ENCODE assay signal across 22 mouse cellular contexts in the genomic region with DNA sequence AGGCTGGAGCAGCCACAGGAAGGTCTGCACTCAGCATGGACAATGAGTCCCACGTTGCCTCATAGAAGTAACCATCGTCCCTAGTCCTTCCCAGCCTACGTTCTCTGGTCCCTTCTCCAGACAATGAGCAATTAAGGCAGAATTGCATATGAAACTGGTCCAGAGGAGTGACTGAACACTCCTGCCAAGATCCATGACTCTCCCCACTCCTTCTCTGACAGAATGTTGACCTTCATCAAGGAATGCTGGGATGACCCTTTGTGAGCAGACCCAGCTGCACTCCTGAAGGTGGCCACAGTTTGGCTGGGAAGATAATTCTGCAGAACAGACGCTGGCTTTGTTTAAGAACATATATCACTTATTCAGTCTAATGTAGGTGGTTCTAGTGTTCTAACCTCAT. TPM values are rescaled to one million over a fixed set of nuclear protein-coding genes. Genes with fewer than 3 reads are reported as not detected.
"Had no signal": no experiment of that assay in that cellular context is flagged by ENCODE, and none has a peak within 500 bp of the region (broad histone marks: within the 10 kb centered on the region; RNA-seq: fewer than 3 reads in every experiment).

No protein-coding gene starts in this region.

- H3K4me1 ChIP-seq: limb, embryonic 12.5 days; liver, embryonic 13.5 days; lung, embryonic 15.5 days; megakaryocyte, embryonic 14.5 days; midbrain, embryonic 13.5 days; neural tube, embryonic 15.5 days had no signal

- DNase-seq: kidney, adult 8-10 months; kidney, postnatal 36 days; layer of hippocampus, adult 9-11 months; layer of hippocampus, postnatal 36 days; liver; liver, embryonic 13.5 days; liver, postnatal 0 days; lung, postnatal 14 days; right cerebral cortex, adult 18-20 months; right cerebral cortex, postnatal 25 days; thymus, adult 2 months; thymus, postnatal 25 days had no signal

- H3K4me3 ChIP-seq: limb, embryonic 12.5 days; liver, embryonic 13.5 days; lung, embryonic 15.5 days; megakaryocyte, embryonic 14.5 days; midbrain, embryonic 13.5 days; myocyte; neural tube, embryonic 15.5 days had no signal

- H3K27ac ChIP-seq: limb, embryonic 12.5 days; liver, embryonic 13.5 days; lung, embryonic 15.5 days; macrophage; midbrain, embryonic 13.5 days; neural tube, embryonic 15.5 days; stomach, postnatal 0 days had no signal

RNA-seq across cellular contexts. Expression of gene 4930505A04Rik, which starts 11.7 kb away (rescaled TPM):
- polyA plus RNA-seq: kidney, embryonic 16.5 days; limb, embryonic 12.5 days; liver, embryonic 13.5 days; liver, postnatal 0 days; lung, embryonic 15.5 days; macrophage; midbrain, embryonic 13.5 days; small intestine, adult 2 months; stomach, postnatal 0 days; thymus, adult 2 months had no signal
